Mouse (Mus musculus) thymus, postnatal 4 days (tissue): ENCODE data around the gene Arhgef38.

Source experiments
- DNase-seq: peaks from one replicate; pipeline ENCODE4 v3.0.0; 2021

Arhgef38 gene

DNA sequence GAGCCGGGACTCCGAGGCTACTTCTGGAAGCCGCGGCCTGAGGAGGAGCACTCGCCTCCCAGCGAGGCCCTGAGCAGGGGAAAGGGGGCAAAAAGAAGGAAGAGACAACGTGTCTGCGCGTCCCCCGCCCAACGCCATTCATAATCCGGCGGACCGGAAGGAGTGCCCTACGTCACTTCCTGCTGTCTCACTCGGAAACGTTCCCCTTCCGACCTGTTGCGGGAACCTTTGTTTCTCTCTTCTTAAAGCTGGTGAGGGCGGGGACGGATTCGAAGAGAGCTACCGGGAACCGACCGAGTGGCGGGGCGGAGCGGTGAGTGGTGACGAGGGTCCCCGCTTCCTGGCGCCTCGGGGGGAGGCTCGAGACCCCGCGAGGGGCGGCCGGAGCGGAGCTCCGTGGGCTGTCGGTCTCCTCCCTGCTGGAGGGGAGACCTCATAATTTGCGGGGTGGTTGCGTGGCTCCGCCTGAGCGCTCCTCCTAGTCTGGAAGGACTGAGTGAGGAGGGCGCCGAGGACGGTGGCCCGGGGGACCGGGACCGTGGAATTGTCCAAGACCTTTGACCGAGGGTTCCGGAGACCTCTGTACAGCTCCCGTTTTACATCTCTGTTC, 143.0 kb downstream of the Arhgef38 start, which contains the start of the genes Ints12 and Gstcd:
TSS of gene Ints12 (plus strand) at position 177 of the 610 bp plus-strand sequence.
TSS of gene Gstcd (minus strand) at position 370 of the 610 bp plus-strand sequence.
- peak; percentile 93 for DNase-seq

DNA sequence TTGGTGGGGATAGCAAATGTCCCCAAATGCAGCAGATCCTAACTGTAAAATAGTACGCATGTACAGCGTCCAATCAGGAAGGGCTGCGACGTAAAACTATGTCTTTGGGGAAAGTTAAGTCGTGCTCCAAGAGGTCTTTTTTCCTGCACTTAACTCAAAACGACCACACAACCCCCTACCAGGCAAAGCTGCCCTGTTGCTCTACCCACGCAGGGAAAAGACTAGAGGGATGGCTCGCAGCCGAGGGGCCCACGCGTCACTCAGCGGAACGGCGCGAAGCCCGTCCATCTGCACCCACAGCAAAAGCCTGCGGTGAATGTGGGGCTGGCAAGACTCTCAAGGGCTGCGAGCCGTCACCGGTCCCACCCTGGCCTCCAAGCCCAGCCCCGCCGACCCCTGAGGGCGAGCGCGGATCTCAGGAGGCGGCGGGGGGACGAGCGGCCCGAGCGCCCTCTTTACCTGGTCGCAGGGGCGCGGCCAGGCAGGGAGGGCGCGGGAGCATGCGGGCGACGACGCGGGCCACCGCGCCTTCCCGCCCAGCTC, 143.6 kb downstream of the Arhgef38 start:
- no peak for DNase-seq

DNA sequence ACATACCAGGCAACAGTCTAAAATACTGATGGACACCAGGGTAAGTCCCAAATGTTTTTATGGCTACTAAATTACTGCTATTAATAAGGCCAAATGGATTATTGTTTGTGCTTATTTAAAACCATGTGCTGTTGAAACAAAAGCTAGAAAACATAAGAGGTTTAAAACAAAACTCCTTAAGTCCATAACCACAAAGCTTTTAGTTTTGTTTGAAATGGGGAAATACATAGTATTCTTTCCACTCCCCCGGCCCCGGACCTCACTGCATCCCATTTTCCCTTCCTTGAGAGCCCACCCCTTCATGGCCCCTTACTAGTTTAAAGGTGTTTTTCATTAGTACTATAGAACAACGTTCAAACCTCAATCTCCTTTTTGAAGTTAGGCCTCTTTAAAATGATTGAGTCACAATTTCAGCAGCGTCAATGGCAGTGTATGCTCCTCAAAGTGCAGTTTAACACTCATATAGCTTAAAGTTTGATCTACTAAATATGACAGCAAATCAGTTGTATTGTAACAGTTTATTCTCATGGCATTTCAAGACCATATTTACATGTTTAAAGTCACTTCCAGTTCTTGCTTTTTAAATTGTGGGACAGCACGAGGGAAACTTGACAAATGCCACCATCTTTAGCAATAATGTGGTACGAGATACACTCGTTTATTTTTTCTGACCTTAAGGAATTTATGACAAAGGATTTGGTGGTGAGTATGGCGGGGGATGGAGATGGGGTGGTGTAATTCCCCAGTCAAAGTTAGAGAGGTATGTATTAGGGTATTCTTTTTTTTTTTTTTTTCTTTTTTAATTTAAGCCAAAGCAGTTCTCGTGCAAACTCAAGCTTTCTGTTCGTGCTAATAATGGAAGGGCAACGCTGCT, 144.3 kb downstream of the Arhgef38 start:
- DNase-seq, result no peak

DNA sequence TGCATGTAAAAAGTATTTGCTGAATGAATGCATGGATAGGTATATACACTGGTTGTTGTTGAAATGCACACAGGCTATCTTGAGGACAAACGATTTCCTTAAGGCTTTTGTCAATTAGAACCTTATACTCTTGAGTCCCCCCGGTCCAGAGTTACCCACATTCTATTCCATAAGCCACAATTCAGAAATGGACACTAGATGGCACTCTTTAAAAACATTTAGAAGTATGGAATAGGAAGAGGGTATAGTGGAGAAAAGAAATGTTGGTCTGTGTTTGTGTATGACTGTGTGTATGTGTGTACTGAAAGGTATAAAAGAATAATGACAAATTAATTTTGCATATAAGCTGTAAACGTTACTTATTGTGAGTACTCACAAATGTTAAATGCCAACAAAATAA, 148.9 kb downstream of the Arhgef38 start:
- no peak for DNase-seq

DNA sequence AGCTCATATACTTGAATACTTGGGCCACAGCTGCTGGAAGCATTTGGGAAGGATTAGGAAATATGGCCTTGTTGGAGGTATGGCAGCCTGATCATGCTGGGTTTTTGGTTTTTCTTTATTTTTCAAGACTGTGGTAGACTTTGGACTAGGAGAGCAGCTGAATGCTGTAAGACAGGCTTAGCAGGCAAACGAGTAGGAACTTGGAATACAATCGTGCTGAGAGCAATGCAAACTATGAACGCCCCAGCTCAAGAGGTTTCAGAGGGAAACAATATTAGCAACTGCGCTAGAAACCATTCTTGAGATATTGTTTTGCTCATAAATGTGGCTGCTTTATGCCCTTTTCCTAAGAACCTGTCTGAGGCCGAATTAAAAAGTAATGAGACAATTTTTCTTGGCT, 152.0 kb downstream of the Arhgef38 start:
- no peak for DNase-seq

DNA sequence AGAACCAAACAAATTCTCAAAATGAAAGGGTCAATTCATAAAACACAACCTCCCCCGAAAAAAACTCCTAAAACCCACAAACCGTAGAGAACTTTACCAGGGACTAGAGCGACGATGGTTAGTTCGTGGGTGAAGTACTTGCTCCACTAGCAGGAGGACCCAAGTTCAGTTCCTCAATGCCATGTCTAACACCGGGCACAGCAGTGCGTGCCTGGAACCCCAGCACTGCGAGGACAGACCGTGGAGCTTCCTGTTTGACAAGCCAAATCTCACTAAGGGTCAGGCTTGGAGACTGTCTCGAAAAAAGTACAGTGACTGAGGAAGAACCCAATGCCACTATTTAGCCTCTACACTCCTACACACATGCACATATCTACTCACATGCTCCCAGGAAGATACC, 159.2 kb downstream of the Arhgef38 start:
- DNase-seq, result no peak
